Mouse (Mus musculus): ENCODE measurements at regions not wholly inside any gene's neighbourhood (a gene's known extent, or its start where the extent isn't known, plus 50 kb on each side); places are given as distances from the start of the nearest gene placed in this dataset.

- ATAC-seq (ENCODE audit: poor library complexity, severe bottlenecking), result no peak
Observed at GRCm38 (mm10) chr19:60040721-60041120, 97.3 kb upstream of the Rab11fip2 start.

GRCm38 (mm10) chr19:60032667-60033066 is 89.2 kb upstream of the Rab11fip2 start:
- ATAC-seq (ENCODE audit: poor library complexity, severe bottlenecking), result no peak

GRCm38 (mm10) chr19:60030212-60030788 is 86.8 kb upstream of the Rab11fip2 start:
- ATAC-seq (ENCODE audit: poor library complexity, severe bottlenecking), result no peak

GRCm38 (mm10) chr19:60029720-60030119 is 86.3 kb upstream of the Rab11fip2 start:
- ATAC-seq (ENCODE audit: poor library complexity, severe bottlenecking), result no peak

- ATAC-seq (ENCODE audit: poor library complexity, severe bottlenecking), result no peak
Observed at GRCm38 (mm10) chr19:60015614-60016300, 72.3 kb upstream of the Rab11fip2 start.

GRCm38 (mm10) chr19:59995557-59995956 is 52.1 kb upstream of the Rab11fip2 start:
- no peak for ATAC-seq (ENCODE audit: poor library complexity, severe bottlenecking)
